Mouse (Mus musculus): ENCODE data around the gene Lhfpl4.

The Lhfpl4 gene

DNA sequence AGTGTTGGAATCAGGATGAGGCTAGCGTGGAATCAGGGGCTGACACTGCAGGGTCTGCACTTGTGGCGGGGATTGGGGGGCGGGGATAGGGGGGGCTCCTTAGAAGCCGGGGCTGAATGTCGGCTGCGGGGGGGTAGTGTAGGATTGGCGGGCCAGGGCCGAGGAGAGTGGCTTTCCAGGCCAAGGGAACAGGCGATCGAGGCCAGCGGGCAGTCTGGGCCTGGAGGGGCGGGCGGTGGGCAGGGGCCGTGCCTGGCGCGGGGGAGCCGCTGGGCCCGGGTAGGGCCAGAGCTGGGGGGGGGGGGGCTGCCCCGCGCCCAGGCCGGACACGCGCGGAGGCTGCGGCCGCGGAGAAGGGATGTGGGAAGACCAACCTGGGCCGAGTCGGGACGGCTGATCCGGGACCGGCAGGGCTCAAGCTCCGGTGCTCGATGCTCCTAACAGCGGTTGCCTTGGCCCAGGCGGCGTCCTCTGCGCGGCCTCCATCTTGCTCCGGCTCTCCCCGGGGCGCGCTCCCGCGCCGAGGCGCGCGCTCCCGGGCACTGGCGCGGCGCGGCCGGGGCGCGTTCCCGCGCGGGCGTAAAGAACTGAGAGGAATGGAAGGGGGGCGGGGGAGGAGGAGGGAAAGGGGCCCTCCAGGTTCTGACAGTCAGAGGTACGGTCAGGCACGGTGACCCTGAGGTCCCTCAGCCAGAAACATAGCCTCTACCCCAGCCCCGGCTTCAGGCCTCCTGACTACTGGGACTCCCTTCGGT, at the start of gene Lhfpl4:
Lhfpl4 (minus strand) TSS at position 544 of the 755 bp plus-strand sequence.
- ChIA-PET CTCF (interaction anchor here in 1 of 4 experiments (0.7 to 1.2 kb wide), 2 partner anchors 10 to 704 kb away, joined by 3 to 5 read pairs; no protein-coding TSS in a partner anchor), POLR2A (interaction anchor here in 3 of 4 experiments (0.6 to 1.8 kb wide), 11 partner anchors 10 to 227 kb away, joined by 3 to 6 read pairs (median 3); partner anchors contain the start of gene Mtmr14 (in 2 of the 3))

GRCm38 (mm10) chr6:113242753-113243152, 47.6 kb upstream of the Lhfpl4 start:
- CTCF ChIA-PET, result no interaction called here

DNA sequence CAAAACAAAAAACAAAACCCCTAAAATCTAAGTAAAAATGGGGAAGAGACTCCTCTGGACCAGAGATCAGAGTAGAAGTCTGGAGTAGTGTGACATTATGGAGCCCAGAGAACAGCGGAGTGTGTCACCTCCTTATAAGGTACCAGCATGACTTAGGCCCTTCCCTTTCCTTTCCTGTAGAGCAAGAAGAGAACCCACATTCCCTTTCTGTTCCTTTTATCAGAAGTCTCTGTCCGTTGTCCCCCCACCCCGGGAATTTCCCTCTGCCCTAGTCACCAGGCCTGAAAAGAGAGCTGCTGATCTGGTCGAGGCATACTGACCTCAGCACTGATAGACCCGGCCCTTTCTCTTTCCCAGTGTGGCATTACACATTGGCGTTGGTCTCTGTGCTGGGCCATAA, 43.3 kb upstream of the Lhfpl4 start:
- CTCF ChIA-PET, result interaction anchor here in 1 of 4 experiments (1.0 to 1.1 kb wide), 2 partner anchors 63 to 203 kb away, joined by 4 to 5 read pairs; no protein-coding TSS in a partner anchor
- POLR2A ChIA-PET, result interaction anchor here in 3 of 4 experiments (0.5 to 3.4 kb wide), 18 partner anchors 10 to 544 kb away, joined by 3 to 12 read pairs (median 3); partner anchors contain the start of gene Brpf1 (in 2 of the 3)

More at GRCm38 (mm10) chr6:113242753-113243152, 47.6 kb upstream of the Lhfpl4 start:
- POLR2A ChIA-PET, result no interaction called here

DNA sequence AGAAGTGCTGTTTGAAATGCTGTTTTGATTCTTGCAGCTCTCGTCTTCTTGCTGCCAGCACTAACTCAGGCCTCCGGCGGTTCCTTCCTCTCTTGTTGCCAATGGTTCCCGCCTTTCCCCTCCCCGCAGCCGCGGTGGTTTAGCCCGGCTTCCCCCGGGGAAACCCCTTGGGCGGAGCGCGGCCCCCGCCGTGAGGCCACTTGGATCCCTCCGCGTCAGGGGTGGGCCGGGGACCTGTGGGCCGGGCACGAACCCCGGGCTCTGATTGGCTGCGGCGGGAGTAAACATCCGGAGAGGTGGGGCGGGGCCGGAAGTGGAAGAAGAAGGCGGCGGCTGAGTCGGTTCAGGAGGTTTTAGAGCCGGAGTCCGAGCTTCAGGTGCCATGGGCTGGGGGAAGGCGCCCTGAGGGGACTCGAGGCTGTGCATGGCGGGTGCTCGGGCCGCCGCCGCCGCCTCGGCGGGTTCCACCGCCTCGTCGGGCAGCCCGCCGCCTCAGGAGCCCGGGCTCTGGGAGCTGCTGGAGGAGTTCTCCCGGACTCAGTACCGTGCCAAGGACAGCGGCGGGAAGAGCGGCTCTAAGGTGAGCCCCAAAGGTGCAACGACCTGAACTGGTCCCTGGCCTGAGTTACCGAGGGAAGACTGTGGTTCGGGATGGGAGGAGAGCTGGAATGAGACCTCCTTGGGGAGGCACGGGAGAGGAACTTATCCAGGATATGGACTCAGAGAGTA, 42.5 kb upstream of the Lhfpl4 start, which contains the start of gene Mtmr14:
Mtmr14 (plus strand) TSS at position 302 of the 729 bp plus-strand sequence.
- POLR2A ChIA-PET, result interaction anchor here in 3 of 4 experiments (0.6 to 3.4 kb wide), 29 partner anchors 10 to 543 kb away, joined by 3 to 13 read pairs (median 3); partner anchors contain the start of genes Brpf1 (in 2 of the 3), Lhfpl4 (in 1 of the 3), Ogg1 (in 1 of the 3) and Rpusd3 (in 1 of the 3)
- CTCF ChIA-PET, result interaction anchor here in 2 of 4 experiments (0.6 to 1.3 kb wide), 4 partner anchors 29 to 537 kb away, joined by 3 to 5 read pairs (median 4); no protein-coding TSS in a partner anchor

- POLR2A ChIA-PET, result interaction anchor here in 1 of 4 experiments (1.1 to 1.5 kb wide), 2 partner anchors 18 to 72 kb away, joined by 4 read pairs; partner anchors contain the start of gene Brpf1
- CTCF ChIA-PET, result no interaction called here
Observed at GRCm38 (mm10) chr6:113235141-113235540, 40.0 kb upstream of the Lhfpl4 start.

DNA sequence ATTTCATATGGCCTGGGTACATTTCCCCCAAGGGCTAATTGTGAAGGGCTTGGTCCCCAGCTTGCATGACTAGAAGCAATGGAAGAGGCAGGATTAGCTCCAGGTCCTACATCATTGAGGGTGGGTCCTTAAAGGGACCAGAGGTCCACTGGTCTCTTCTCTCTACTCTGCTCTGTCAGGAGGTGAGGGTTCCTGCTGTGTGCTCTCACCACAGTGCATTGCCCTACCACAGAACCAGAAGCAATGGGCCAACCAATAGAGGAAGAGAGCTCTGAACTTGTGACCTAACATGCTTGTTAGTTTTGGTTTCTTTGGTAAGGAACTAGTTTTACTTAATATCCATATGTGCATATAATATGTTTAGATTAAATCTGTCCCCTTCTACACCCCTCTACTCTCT, 31.5 kb upstream of the Lhfpl4 start:
- CTCF ChIA-PET, result interaction anchor here in 1 of 4 experiments (0.6 kb wide), 1 partner anchor 403 kb away, joined by 5 read pairs; no protein-coding TSS in a partner anchor

DNA sequence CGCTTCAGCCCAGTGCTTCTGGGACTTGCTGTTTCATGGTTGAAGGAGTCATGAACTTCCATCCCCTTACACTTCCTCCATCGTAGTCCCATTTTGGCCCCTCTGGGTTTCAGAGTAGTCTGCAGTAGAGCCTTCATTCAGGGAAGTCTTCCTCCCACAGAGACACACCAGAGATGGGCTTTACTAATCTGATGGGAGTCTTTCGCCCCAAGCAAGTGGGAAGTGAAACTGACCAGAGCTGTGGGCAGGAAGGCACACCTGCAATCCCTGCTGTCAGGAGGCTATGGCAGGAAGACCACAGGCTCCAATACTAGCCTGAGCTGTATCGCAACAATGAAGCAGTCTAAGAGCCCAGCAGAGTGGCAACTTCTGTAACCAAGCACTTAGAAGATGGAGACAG, 30.6 kb upstream of the Lhfpl4 start:
- ChIA-PET POLR2A (interaction anchor here in 2 of 4 experiments (0.7 to 1.1 kb wide), 3 partner anchors 12 to 146 kb away, joined by 3 to 6 read pairs (median 3); partner anchors contain the start of gene Mtmr14 (in 1 of the 2)), CTCF (no interaction called here)

More for the DNA sequence above, 31.5 kb upstream of the Lhfpl4 start:
- POLR2A ChIA-PET, result interaction anchor here in 2 of 4 experiments (0.9 to 2.8 kb wide), 2 partner anchors 10 to 150 kb away, joined by 3 to 13 read pairs; partner anchors contain the start of gene Mtmr14 (in 1 of the 2)

DNA sequence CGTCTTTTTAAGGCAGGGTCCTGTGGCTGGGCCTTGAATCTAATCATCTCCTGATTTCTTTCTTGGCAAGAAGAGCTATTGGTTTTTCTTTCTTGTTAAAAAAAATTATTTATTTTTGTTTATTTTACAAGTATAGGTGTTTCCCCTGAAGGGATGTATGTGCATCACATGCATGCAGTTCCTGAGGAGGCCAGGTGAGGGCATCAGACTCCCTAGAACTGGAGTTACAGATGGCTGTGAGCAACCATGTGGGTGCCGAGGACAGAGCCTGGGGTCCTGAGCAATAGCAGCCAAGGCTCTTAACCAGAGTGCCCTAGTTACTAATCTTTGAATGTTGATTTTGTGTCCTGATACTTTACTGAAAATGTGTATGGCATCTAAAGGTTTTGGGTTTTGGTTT, 21.1 kb upstream of the Lhfpl4 start:
- ChIA-PET CTCF (no interaction called here), POLR2A (no interaction called here)

DNA sequence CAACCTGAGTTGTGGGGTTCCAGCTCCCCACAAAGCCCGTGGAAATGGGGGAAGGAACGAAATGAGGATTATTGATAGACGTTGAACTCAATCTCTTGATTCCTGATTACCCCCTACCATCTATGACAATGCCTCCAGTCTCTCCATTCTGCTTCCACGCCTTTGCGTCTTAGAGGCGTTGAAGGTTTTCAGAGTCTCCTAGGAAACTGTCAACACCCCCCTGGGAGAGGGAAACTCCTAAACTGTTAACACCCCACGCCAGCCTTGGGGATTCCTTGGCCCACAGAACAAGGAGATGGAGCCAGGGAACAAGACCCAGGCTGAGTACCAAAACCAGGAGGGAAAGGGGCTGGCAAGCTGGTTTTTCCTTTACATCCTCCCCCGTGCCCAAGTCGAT, 410 bp upstream of the Lhfpl4 start:
- CTCF ChIA-PET, result no interaction called here
- POLR2A ChIA-PET, result interaction anchor here in 3 of 4 experiments (0.6 to 1.8 kb wide), 5 partner anchors 11 to 228 kb away, joined by 3 to 6 read pairs (median 3); partner anchors contain the start of gene Mtmr14 (in 2 of the 3)

DNA sequence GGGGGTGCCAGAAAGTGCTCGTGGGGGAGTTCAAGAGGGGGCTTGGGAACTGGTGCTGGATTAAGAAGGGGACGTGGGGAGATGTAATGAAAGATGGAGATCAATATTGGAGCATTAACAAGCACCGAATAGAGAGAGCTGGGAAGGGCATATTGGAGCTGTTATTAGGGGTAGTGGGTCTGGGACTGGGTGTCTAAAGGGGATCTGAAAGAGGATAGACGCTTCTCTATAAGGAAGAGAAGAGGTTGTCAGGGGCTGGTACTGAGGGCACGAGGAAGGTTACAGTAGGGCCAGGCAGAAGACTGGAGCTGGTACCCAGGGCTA, 705 bp downstream of the Lhfpl4 start:
- CTCF ChIA-PET, result interaction anchor here in 3 of 4 experiments (0.6 to 1.2 kb wide), 4 partner anchors 10 to 703 kb away, joined by 3 to 7 read pairs (median 4); no protein-coding TSS in a partner anchor

DNA sequence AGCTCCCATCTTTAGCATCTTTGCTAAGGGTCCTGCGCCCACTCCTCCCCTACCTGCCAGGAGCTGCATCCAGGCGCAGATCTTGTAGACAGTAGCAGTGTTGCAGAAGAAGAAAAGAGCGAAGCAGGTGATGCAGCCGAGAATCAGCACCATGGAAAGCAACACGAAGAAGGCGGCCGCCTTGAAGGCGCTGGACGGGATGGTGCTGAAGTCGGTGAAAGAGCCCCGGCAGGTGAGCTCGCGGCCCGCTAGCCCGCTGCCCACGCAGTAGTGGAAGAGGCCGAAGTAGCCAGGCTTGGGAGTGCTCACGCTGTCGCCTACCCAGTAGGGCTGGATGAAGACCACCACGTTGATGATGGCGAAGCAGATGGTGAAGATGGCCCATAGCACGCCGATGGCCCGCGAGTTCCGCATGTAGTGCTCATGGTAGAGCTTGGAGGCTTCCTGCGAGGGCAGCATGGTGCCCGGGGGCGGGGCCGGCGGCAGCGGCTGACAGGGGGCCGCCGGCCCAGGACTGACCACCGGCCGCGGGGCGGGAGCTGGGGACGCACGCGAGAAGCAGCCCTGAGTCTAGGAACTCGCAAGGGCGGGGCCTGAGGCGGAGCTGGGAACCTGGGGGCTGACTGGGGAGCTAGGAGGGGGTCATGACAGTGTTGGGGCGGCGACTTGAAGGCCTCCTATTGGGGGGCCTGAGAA, 1.3 kb downstream of the Lhfpl4 start:
- CTCF ChIA-PET, result interaction anchor here in 3 of 4 experiments (0.6 to 1.2 kb wide), 4 partner anchors 9 to 703 kb away, joined by 3 to 7 read pairs (median 3); no protein-coding TSS in a partner anchor
- POLR2A ChIA-PET, result interaction anchor here (0.5 to 1.8 kb wide), 15 partner anchors 9 to 198 kb away, joined by 3 to 11 read pairs (median 3); no protein-coding TSS in a partner anchor

More for the DNA sequence above, 705 bp downstream of the Lhfpl4 start:
- POLR2A ChIA-PET, result interaction anchor here in 3 of 4 experiments (0.6 to 1.8 kb wide), 11 partner anchors 10 to 198 kb away, joined by 3 to 6 read pairs (median 3); no protein-coding TSS in a partner anchor

DNA sequence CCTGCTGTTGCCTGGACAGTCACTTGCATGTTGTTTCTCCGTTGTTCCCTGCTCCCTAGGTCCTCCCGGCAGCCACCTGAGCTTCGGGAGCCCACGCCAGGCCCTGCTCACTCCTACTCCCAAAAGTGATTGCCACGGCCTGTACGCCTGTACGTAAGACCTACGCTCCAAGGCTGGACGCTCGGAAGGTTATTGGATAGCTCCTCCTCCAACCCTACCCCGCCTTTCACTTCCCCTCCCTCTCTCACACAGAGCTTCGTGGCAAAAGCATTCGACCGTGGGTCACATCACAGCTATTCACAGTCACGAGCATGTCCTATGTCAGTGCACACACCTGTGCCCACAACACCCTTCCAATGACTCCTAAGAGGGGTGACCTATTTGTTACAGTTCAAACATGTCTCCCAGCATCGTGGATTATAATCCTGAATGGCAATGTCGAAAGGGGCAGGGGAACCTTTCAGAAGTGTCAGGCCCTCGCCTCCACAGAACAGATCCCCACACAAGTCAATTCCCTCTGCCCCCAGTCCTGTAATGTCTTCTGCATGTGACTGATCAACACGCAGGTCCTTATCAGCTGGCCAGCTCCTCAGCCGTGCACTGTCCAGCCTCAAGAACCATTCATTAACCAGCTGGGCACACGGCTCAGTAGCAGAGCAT, 10.2 kb downstream of the Lhfpl4 start:
- ChIA-PET POLR2A (interaction anchor here (0.6 to 1.6 kb wide), 7 partner anchors 10 to 104 kb away, joined by 3 to 6 read pairs (median 4); partner anchors contain the start of gene Lhfpl4 (in 1 of the 4)), CTCF (interaction anchor here in 1 of 4 experiments (0.9 to 1.2 kb wide), 3 partner anchors 9 to 77 kb away, joined by 3 to 5 read pairs (median 4); no protein-coding TSS in a partner anchor)

DNA sequence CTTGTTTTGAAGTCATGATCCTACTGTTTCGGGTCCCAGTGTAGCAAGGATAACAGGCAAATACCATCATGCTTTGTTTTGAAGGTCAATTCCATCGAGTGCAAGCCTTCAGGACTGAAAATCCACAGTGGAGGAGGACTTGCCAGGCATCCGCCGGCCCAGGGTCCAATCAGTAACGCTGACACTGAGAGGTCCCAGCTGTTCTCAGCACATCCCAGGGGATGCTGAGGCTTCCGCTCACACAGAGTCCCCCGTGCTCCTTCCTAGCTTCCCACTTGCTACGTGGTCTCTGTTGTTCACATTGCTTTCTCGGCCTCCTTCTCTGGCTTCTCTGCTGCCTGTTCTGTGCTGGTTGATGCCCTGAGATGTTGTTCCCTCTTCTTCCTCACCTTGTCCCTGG, 11.0 kb downstream of the Lhfpl4 start:
- CTCF ChIA-PET, result interaction anchor here in 1 of 4 experiments (1.2 kb wide), 1 partner anchor 13 kb away, joined by 3 read pairs; no protein-coding TSS in a partner anchor
- POLR2A ChIA-PET, result interaction anchor here in 2 of 4 experiments (0.6 to 1.6 kb wide), 4 partner anchors 11 to 78 kb away, joined by 3 to 6 read pairs (median 4); partner anchors contain the start of gene Lhfpl4 (in 1 of the 2)

DNA sequence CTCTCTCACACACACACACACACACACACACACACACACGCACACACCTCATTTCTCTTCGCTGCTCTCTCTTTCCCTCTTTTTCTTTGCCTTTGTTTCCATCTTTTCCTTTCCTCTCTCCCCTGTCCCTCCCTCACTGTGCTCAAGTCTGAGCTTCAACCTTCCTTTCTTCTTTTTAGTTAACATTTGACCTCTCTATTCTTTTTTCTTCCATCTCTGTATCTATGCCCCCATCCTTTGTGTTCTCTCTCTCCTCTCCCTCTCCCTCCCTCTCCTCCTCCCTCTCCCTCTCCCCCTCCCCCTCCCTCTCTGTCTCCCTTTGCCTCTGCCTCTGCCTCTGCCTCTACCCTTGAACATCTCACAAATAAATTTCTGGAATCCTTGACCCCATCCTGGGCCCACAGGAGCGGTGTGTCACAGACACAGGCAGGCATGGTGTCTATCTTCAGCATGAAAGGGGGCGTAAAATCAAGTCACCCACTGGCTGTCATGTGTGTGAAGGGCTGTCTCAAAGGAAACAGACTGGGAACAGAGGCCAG, 15.9 kb downstream of the Lhfpl4 start:
- POLR2A ChIA-PET, result interaction anchor here in 1 of 4 experiments (0.6 to 1.2 kb wide), 3 partner anchors 11 to 551 kb away, joined by 3 read pairs; no protein-coding TSS in a partner anchor
- CTCF ChIA-PET, result interaction anchor here in 2 of 4 experiments (0.6 to 0.7 kb wide), 4 partner anchors 173 to 1866 kb away, joined by 4 to 5 read pairs (median 4); no protein-coding TSS in a partner anchor

GRCm38 (mm10) chr6:113178286-113179194, 16.6 kb downstream of the Lhfpl4 start:
- CTCF ChIA-PET, result interaction anchor here in 2 of 4 experiments (0.6 to 0.7 kb wide), 3 partner anchors 174 to 688 kb away, joined by 4 to 5 read pairs (median 5); no protein-coding TSS in a partner anchor
- POLR2A ChIA-PET, result interaction anchor here in 2 of 4 experiments (0.6 to 1.2 kb wide), 5 partner anchors 11 to 551 kb away, joined by 3 read pairs; no protein-coding TSS in a partner anchor

All from embryonic stem cell, embryonic (primary cell).